Mouse (Mus musculus) hindbrain, embryonic 11.5 days (tissue): Measurements from ENCODE around the gene Ptpn1. TPM values are rescaled to one million over a fixed set of nuclear protein-coding genes. Genes with fewer than 3 reads are reported as not detected.

Experiments used
- ATAC-seq: fragments of 200-750 bp; cut with Nextera tagmentation; 2 replicates; pipeline ENCODE4 v1.8.0; 2017; ENCODE audit warnings: mild to moderate bottlenecking, moderate TSS enrichment, moderate library complexity; ENCODE audit not compliant: low FRiP score
- DNase-seq: peaks from one replicate; pipeline ENCODE4 v3.0.0-alpha.2; 2015; ENCODE audit warnings: low spot score
- H3K27ac ChIP-seq: fragments of 300-500 bp; sonication (generic); 2 replicates; pipeline ENCODE4 v1.5.1; 2014; ENCODE audit warnings: mild to moderate bottlenecking, low read depth, low read length
- H3K27me3 ChIP-seq: fragments of 300-500 bp; sonication (generic); 2 replicates; pipeline ENCODE4 v1.6.1; 2014; ENCODE audit warnings: mild to moderate bottlenecking, low read length, moderate library complexity, mixed read lengths; ENCODE audit not compliant: control insufficient read depth, insufficient read depth
- H3K36me3 ChIP-seq: fragments of 300-500 bp; sonication (generic); 2 replicates; pipeline ENCODE4 v1.6.1; 2014; ENCODE audit warnings: mild to moderate bottlenecking, low read length, moderate library complexity, mixed read lengths; ENCODE audit not compliant: control insufficient read depth, insufficient read depth
- H3K4me1 ChIP-seq: fragments of 300-500 bp; sonication (generic); replicated peaks from 2 replicates; pipeline ENCODE4 v1.6.1; 2014; ENCODE audit warnings: low read length, mixed read lengths; ENCODE audit not compliant: control insufficient read depth, insufficient read depth
- H3K4me2 ChIP-seq: fragments of 300-500 bp; sonication (generic); replicated peaks from 2 replicates; pipeline ENCODE4 v1.6.1; 2014; ENCODE audit warnings: mild to moderate bottlenecking, low read depth, low read length
- H3K4me3 ChIP-seq: fragments of 300-500 bp; sonication (generic); 2 replicates; pipeline ENCODE4 v1.5.1; 2014; ENCODE audit warnings: low read depth, low read length
- H3K9ac ChIP-seq: fragments of 300-500 bp; sonication (generic); 2 replicates; pipeline ENCODE4 v1.6.1; 2014; ENCODE audit warnings: low read depth, low read length
- H3K9me3 ChIP-seq: fragments of 300-500 bp; sonication (generic); 2 replicates; pipeline ENCODE4 v1.6.1; 2016; ENCODE audit warnings: low read length; ENCODE audit not compliant: control insufficient read depth
- WGBS: fragments of 180-500 bp; shearing (Covaris S2); extraction: QIAGEN DNeasy Blood & Tissue Kit; methylation state at CpG from one replicate; pipeline ENCODE4 v1.1.7; 2014; 5-methylcytosine and 5-hydroxymethylcytosine counted together
- polyA plus RNA-seq: library from polyadenylated mRNA; unstranded; fragments of >200 nt; fragmentation: Nextera tagmentation; extraction: Ambion mirVana; gene quantifications from 2 replicates; pipeline ENCODE4 v1.2.1, GENCODE M21; 2014

The Ptpn1 gene
- polyA plus RNA-seq, 1 experiment from 2014 or later, result 90.3 TPM

DNA sequence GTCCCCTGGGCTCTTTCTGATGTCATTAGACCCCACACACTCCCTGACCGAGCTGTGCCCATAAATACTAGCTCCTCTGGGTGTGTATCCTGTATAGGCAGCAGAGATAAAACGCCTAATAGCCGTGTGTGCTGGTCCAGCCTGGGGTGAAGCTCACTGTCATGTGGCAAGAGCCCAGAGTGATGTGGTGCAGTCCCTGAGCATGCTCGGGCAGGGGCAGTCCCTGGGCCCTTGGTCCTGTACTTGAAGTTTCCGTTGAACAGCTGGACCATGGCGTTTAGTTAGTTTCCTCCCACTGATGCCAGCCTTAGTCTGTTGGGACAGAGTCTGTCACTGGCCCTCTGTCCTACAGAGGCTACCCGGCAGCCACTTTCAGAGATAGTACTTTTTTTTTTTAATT lies 23.1 kb downstream of the Ptpn1 start:
- no peaks in the 10 kb centered on the region for H3K27me3 ChIP-seq
- no peaks in the 10 kb centered on the region; the same call in 1 of the 2 replicates for H3K4me1 ChIP-seq
- DNase-seq, result no peak
- no peaks in the 10 kb centered on the region for H3K9me3 ChIP-seq
- H3K27ac ChIP-seq, result no peak overlapping the region
- H3K9ac ChIP-seq, result no peak overlapping the region
- no peaks in the 10 kb centered on the region for H3K36me3 ChIP-seq
- ATAC-seq, result no peak
- no peak overlapping the region for H3K4me3 ChIP-seq
- WGBS, result 89% methylated on average over 7 of the region's 7 CpGs
- no peak overlapping the region for H3K4me2 ChIP-seq

- Histone ChIP-seq H3K27ac (no peak overlapping the region), H3K4me1 (no peaks in the 10 kb centered on the region; the same call in 1 of the 2 replicates), H3K27me3 (no peaks in the 10 kb centered on the region), H3K4me2 (no peak overlapping the region), H3K4me3 (no peak overlapping the region), H3K36me3 (no peaks in the 10 kb centered on the region), H3K9me3 (no peaks in the 10 kb centered on the region), H3K9ac (no peak overlapping the region)
- WGBS, result 94% methylated on average over 1 of the region's 1 CpGs
- DNase-seq, result no peak
- no peak for ATAC-seq
Observed at GRCm38 (mm10) chr2:167957539-167957938, 25.7 kb downstream of the Ptpn1 start.

GRCm38 (mm10) chr2:167958082-167958788 lies 26.4 kb downstream of the Ptpn1 start:
- no peaks in the 10 kb centered on the region for H3K27me3 ChIP-seq
- WGBS, result 84% methylated on average over 5 of the region's 5 CpGs
- no peak overlapping the region for H3K4me2 ChIP-seq
- DNase-seq, result no peak
- no peaks in the 10 kb centered on the region for H3K36me3 ChIP-seq
- H3K9me3 ChIP-seq, result no peaks in the 10 kb centered on the region
- H3K9ac ChIP-seq, result no peak overlapping the region
- no peak overlapping the region for H3K4me3 ChIP-seq
- H3K27ac ChIP-seq, result no peak overlapping the region
- H3K4me1 ChIP-seq, result no peaks in the 10 kb centered on the region; the same call in 1 of the 2 replicates
- ATAC-seq, result no peak

DNA sequence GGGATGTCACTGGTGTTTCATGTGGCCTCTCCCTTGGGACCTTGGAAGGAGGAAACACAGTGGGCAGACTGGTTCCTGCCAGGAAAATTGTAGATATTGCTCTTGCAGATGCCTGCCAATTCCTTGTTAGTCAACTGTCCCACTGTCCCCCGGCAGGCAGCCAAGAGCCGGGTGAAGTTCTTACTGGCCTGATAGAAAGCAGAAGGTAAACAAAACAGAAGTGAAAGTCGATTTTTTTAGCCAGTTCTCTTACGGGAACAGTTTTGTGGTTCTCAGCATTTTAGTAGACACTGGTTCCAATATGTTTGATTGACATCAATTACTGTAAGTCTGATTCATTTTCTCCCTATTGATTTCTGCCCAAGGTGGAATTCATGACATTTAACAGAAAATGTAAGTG lies 27.0 kb downstream of the Ptpn1 start:
- WGBS, result 65% methylated on average over 4 of the region's 4 CpGs
- ATAC-seq (no peak), DNase-seq (no peak)

DNA sequence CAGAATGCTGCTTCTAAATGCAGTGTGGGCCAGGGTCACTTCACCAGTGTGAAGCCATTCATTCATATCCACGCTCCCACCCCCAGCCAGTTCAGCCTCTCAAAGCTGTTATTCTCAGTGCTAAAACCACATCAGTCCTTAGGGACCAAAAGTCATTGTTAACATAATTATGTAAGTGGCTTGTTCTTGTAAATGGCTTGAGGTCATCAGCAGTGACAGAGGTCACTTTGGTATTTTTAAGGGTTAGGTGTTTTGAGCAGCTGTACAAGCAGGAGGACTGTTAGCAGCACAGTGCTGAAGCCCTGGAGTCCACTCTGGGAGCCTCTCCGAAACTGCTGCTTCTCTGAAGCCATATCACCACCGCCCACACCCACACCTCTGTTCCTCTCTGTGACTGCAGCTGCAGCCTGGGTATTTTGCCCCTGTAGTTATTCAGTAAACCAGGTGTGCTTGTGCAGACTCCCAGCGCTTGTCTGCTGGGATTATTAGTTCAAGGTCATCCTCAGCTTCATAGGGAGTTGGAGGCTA lies 27.6 kb downstream of the Ptpn1 start:
- WGBS, result 72% methylated on average over 4 of the region's 4 CpGs
- Histone ChIP-seq H3K27me3 (no peaks in the 10 kb centered on the region), H3K4me1 (no peaks in the 10 kb centered on the region; the same call in 1 of the 2 replicates), H3K9me3 (no peaks in the 10 kb centered on the region), H3K36me3 (no peaks in the 10 kb centered on the region), H3K9ac (no peak overlapping the region), H3K4me2 (no peak overlapping the region), H3K4me3 (no peak overlapping the region), H3K27ac (no peak overlapping the region)
- DNase-seq, result no peak
- ATAC-seq, result no peak

More for the DNA sequence above, 27.0 kb downstream of the Ptpn1 start:
- Histone ChIP-seq H3K36me3 (no peaks in the 10 kb centered on the region), H3K4me3 (no peak overlapping the region), H3K4me1 (no peaks in the 10 kb centered on the region; the same call in 1 of the 2 replicates), H3K4me2 (no peak overlapping the region), H3K27ac (no peak overlapping the region), H3K9ac (no peak overlapping the region), H3K9me3 (no peaks in the 10 kb centered on the region), H3K27me3 (no peaks in the 10 kb centered on the region)

DNA sequence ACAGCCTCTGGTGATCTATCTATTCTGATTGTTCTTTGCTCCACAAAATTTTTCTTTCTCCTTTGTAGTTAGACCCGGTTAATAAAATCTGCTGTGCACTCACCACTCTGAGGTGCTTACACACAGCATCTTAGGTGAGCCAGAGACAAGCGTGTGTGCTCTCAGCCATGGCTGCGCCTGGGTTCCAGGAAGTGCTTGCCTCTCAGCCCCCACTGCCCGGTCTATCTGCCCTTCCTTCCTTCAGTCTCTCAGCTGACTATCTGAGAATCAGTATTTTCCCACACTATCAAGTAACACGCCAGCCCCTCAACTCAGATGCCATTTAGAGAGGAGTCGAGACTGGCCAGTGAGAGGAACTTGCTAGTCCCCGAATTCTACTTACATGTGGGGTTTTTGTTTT lies 28.1 kb downstream of the Ptpn1 start:
- Histone ChIP-seq H3K9me3 (no peaks in the 10 kb centered on the region), H3K4me3 (no peak overlapping the region), H3K9ac (no peak overlapping the region), H3K4me1 (no peaks in the 10 kb centered on the region; the same call in 1 of the 2 replicates), H3K27ac (no peak overlapping the region), H3K36me3 (no peaks in the 10 kb centered on the region), H3K4me2 (no peak overlapping the region), H3K27me3 (no peaks in the 10 kb centered on the region)
- DNase-seq (no peak), ATAC-seq (no peak)
- 70% methylated on average over 7 of the region's 7 CpGs for WGBS

GRCm38 (mm10) chr2:167960584-167960983 lies 28.7 kb downstream of the Ptpn1 start:
- DNase-seq (no peak), ATAC-seq (no peak)
- H3K9ac ChIP-seq, result no peak overlapping the region
- H3K4me1 ChIP-seq, result no peaks in the 10 kb centered on the region; the same call in 1 of the 2 replicates
- no peaks in the 10 kb centered on the region for H3K9me3 ChIP-seq
- H3K4me3 ChIP-seq, result no peak overlapping the region
- H3K36me3 ChIP-seq, result no peaks in the 10 kb centered on the region
- H3K4me2 ChIP-seq, result no peak overlapping the region
- no peaks in the 10 kb centered on the region for H3K27me3 ChIP-seq
- 87% methylated on average over 8 of the region's 8 CpGs for WGBS
- H3K27ac ChIP-seq, result no peak overlapping the region

DNA sequence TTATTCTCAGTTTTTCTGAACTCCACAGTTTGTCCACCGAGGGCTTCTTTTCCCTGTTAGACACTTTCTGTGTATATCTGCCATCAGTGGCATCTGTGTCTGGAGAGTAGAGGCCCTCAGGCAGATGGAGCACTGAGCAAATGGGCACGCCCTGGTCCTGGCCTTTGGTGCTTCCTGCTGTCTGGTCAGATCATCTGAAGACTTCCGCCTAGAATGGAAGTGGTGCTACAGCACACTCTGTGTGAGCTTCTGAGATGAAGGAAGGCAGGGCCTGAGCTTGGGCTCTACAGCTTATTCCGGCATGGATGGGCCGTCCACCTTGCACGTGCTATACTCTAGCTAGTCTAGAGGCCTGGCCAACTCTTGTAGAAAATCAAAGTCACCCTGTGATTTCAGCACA lies 30.5 kb downstream of the Ptpn1 start:
- Histone ChIP-seq H3K27me3 (no peaks in the 10 kb centered on the region), H3K4me1 (no peaks in the 10 kb centered on the region; the same call in 1 of the 2 replicates), H3K27ac (no peak overlapping the region), H3K4me2 (no peak overlapping the region), H3K9ac (no peak overlapping the region), H3K36me3 (no peaks in the 10 kb centered on the region), H3K4me3 (no peak overlapping the region), H3K9me3 (no peaks in the 10 kb centered on the region)
- WGBS, result 93% methylated on average over 6 of the region's 6 CpGs
- no peak for DNase-seq
- ATAC-seq, result no peak

GRCm38 (mm10) chr2:167963176-167963575 lies 31.3 kb downstream of the Ptpn1 start:
- Histone ChIP-seq H3K9me3 (no peaks in the 10 kb centered on the region), H3K4me1 (no peaks in the 10 kb centered on the region; the same call in 1 of the 2 replicates), H3K9ac (no peak overlapping the region), H3K36me3 (no peaks in the 10 kb centered on the region; the same call in 1 of the 2 replicates), H3K27ac (no peak overlapping the region), H3K4me3 (no peak overlapping the region), H3K27me3 (no peaks in the 10 kb centered on the region), H3K4me2 (no peak overlapping the region)
- DNase-seq (no peak), ATAC-seq (no peak)
- WGBS, result 94% methylated on average over 4 of the region's 4 CpGs
